Mouse (Mus musculus) C2C12 (cell line): ENCODE measurements at regions not wholly inside any gene's neighbourhood (a gene's known extent, or its start where the extent isn't known, plus 50 kb on each side); places are given as distances from the start of the nearest gene placed in this dataset.

ENCODE experiments used
- CTCF ChIP-seq: IDR thresholded peaks from one replicate; pipeline ENCODE4 v1.5.1; 2011; ENCODE audit not compliant: control insufficient read depth, insufficient read depth, insufficient read length
- MYOG ChIP-seq: IDR thresholded peaks from one replicate; pipeline ENCODE4 v1.6.1; 2011; ENCODE audit not compliant: control insufficient read depth, insufficient read length; ENCODE audit errors: extremely low read depth

DNA sequence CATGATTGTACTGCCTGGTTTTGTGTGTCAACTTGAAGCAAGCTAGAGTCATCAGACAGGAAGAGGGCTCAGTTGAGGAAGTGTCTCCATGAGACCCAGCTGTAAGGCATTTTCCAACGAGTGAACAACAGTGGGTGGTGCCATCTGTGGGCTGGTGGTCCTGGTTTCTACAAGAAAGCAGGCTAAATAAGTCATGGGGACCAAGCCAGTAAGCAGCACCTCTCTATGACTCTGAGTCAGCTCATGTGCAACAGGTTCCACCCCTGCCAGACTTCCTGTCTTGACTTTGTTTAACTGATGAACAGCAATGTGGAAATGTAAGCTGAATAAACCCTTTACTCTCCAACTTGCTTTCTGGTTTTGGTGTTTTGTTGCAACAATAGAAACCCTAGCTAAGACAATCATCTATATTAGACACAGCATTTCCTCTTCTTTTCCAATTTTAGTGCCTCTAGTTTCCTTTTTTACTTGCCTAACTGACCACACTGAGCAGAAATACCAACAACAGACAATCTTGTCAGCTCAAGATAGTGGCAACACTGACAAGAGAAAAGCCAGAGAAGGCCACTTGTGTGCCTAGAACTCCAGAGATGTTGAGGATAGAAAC lies 231.5 kb upstream of the Ptger4 start:
- TF ChIP-seq CTCF (no peak), MYOG (no peak)
